Mouse (Mus musculus): ENCODE data around the gene Sntg2. TPM values are rescaled to one million over a fixed set of nuclear protein-coding genes. Genes with fewer than 3 reads are reported as not detected.
A peak's percentile ranks its signal among the peaks of the same experiment; 100 is the strongest.

Gene Sntg2
- polyA plus RNA-seq, 1 experiment from 2014 or later = 0.94 TPM

DNA sequence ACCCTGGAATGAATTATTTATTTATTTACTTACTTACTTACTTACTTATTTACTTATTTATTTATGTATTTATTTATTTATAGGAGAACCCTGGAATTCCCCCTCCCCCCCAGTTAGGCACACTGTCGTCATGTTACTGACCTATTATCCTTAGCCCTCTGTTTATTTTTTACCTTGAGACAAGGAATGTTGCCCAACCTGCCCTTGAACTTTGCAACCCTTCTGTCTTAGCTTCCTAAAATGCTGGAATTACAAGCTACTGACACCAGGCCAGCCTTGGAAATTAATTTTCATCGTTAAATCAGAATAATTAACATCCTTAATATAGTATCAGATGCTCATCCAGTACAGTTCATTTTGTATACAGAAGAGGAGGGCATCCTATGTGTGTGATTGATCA lies 10.9 kb downstream of the Sntg2 start:
- 81% methylated on average over 2 of the region's 2 CpGs for WGBS
- Histone ChIP-seq H3K27me3 (ENCODE audit: control insufficient read depth, insufficient read depth, low read length) (no peaks in the 10 kb centered on the region), H3K27ac (ENCODE audit: low read depth, low read length) (no peak overlapping the region), H3K9ac (ENCODE audit: low read length) (no peak overlapping the region), H3K4me2 (ENCODE audit: low read depth) (no peak overlapping the region), H3K36me3 (ENCODE audit: control insufficient read depth, insufficient read depth, low read length) (no peaks in the 10 kb centered on the region), H3K9me3 (ENCODE audit: control insufficient read depth, low read length) (no peaks in the 10 kb centered on the region), H3K4me3 (ENCODE audit: low read depth, low read length) (no peak overlapping the region), H3K4me1 (ENCODE audit: control insufficient read depth, insufficient read depth, low read length) (no peaks in the 10 kb centered on the region)
- ATAC-seq (ENCODE audit: insufficient read depth, low FRiP score, low TSS enrichment) (no peak), DNase-seq (ENCODE audit: low spot score) (no peak)

DNA sequence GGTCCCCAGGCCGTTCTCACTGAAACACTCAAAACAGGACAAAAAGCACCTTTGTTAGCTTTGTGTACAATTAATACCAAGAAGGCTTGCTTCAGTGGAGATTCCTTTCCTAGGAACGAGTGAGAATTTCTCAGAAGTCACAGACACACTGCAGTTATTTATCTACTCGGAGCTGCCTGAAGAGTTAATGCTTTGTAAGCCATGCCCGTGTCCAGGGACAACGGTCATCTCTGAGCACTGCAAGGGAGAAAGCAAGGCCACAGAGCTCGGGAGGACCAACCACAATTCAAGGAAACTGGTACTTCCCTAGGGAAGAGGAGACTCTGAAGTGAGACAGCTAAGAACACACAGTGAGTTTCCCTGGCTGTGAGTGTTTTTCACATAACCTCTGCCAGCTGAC lies 15.5 kb downstream of the Sntg2 start:
- no peak overlapping the region for H3K4me2 ChIP-seq (ENCODE audit: low read depth)
- H3K36me3 ChIP-seq (ENCODE audit: control insufficient read depth, insufficient read depth, low read length) = no peaks in the 10 kb centered on the region
- no peaks in the 10 kb centered on the region for H3K9me3 ChIP-seq (ENCODE audit: control insufficient read depth, low read length)
- ATAC-seq (ENCODE audit: insufficient read depth, low FRiP score, low TSS enrichment) (no peak), DNase-seq (ENCODE audit: low spot score) (no peak)
- no peaks in the 10 kb centered on the region for H3K4me1 ChIP-seq (ENCODE audit: control insufficient read depth, insufficient read depth, low read length)
- WGBS = 57% methylated on average over 6 of the region's 6 CpGs
- no peak overlapping the region for H3K4me3 ChIP-seq (ENCODE audit: low read depth, low read length)
- no peak overlapping the region for H3K9ac ChIP-seq (ENCODE audit: low read length)
- H3K27ac ChIP-seq (ENCODE audit: low read depth, low read length) = no peak overlapping the region
- H3K27me3 ChIP-seq (ENCODE audit: control insufficient read depth, insufficient read depth, low read length) = no peaks in the 10 kb centered on the region

DNA sequence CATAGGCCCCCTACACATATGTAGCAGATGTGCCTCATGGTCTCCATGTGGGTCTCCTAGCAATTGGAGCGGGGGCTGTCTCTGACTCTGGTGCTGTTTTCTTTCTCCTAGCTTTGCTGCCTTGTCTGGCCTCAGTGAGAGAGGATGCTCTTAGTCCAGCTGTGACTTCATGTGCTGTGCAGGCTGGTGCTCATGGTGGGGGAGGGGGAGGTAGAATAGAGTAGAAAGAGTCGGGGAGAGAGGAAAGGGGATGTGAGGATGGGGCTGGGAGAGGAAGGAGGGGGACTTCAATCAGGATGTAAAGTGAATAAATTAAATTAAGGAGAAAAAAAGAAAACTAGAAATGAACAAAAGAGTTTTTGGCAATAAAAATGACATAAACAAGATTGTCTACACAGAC lies 20.8 kb downstream of the Sntg2 start:
- Histone ChIP-seq H3K9me3 (ENCODE audit: control insufficient read depth, low read length) (no peaks in the 10 kb centered on the region), H3K4me3 (ENCODE audit: low read depth, low read length) (no peak overlapping the region), H3K36me3 (ENCODE audit: control insufficient read depth, insufficient read depth, low read length) (no peaks in the 10 kb centered on the region), H3K9ac (ENCODE audit: low read length) (no peak overlapping the region), H3K4me2 (ENCODE audit: low read depth) (no peak overlapping the region), H3K27me3 (ENCODE audit: control insufficient read depth, insufficient read depth, low read length) (no peaks in the 10 kb centered on the region), H3K27ac (ENCODE audit: low read depth, low read length) (no peak overlapping the region), H3K4me1 (ENCODE audit: control insufficient read depth, insufficient read depth, low read length) (no peaks in the 10 kb centered on the region)
- DNase-seq (ENCODE audit: low spot score) (no peak), ATAC-seq (ENCODE audit: insufficient read depth, low FRiP score, low TSS enrichment) (no peak)
- 49% methylated on average over 2 of the region's 2 CpGs for WGBS

DNA sequence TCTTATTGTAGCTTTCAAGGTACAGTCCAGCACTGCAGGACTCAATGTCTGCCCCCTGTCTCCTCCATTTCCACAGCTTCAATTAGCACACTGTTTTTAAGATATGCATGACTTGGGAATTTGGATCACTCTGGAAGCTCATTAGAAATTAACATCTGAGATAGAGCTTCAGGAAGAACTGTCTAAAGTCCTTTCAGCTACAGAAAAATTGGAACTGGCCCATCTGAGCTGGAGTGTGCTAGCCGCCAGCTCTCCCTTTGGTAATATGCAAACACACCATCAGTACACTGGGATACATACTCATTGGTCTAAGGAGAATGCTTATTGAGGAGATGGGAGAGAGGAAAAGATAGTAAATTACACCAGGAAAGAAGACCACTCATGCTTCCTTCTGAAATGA lies 25.1 kb downstream of the Sntg2 start:
- H3K4me3 ChIP-seq (ENCODE audit: low read depth, low read length) = no peak overlapping the region
- DNase-seq (ENCODE audit: low spot score) = no peak
- no peaks in the 10 kb centered on the region for H3K4me1 ChIP-seq (ENCODE audit: control insufficient read depth, insufficient read depth, low read length)
- no peaks in the 10 kb centered on the region for H3K36me3 ChIP-seq (ENCODE audit: control insufficient read depth, insufficient read depth, low read length)
- no peak for ATAC-seq (ENCODE audit: insufficient read depth, low FRiP score, low TSS enrichment)
- H3K27ac ChIP-seq (ENCODE audit: low read depth, low read length) = no peak overlapping the region
- H3K4me2 ChIP-seq (ENCODE audit: low read depth) = no peak overlapping the region
- WGBS = 87% methylated on average over 1 of the region's 1 CpGs
- H3K9me3 ChIP-seq (ENCODE audit: control insufficient read depth, low read length) = no peaks in the 10 kb centered on the region
- no peaks in the 10 kb centered on the region for H3K27me3 ChIP-seq (ENCODE audit: control insufficient read depth, insufficient read depth, low read length)
- H3K9ac ChIP-seq (ENCODE audit: low read length) = no peak overlapping the region

DNA sequence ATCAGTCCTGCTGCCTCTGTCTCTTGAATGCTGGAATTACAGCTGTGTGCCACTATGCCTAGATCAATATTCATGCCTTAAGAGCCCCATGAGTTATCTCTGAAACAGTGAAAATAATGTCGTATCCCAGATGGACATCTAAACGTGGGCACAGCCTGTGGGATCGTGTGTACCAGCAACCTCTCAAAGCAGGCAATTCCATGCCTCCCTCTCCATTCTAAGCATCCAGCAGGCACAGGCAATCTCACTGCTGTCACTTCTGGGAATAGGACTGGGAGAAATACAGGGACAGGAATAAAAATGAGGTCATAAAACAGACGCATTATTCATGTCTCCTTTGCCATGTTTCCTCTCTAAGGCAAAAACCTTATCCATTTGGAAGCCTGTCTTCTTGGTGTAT lies 25.9 kb downstream of the Sntg2 start:
- no peaks in the 10 kb centered on the region for H3K9me3 ChIP-seq (ENCODE audit: control insufficient read depth, low read length)
- H3K4me2 ChIP-seq (ENCODE audit: low read depth) = no peak overlapping the region
- 85% methylated on average over 4 of the region's 4 CpGs for WGBS
- H3K4me1 ChIP-seq (ENCODE audit: control insufficient read depth, insufficient read depth, low read length) = no peaks in the 10 kb centered on the region
- H3K27ac ChIP-seq (ENCODE audit: low read depth, low read length) = no peak overlapping the region
- no peak overlapping the region for H3K9ac ChIP-seq (ENCODE audit: low read length)
- H3K36me3 ChIP-seq (ENCODE audit: control insufficient read depth, insufficient read depth, low read length) = no peaks in the 10 kb centered on the region
- no peak for ATAC-seq (ENCODE audit: insufficient read depth, low FRiP score, low TSS enrichment)
- H3K4me3 ChIP-seq (ENCODE audit: low read depth, low read length) = no peak overlapping the region
- DNase-seq (ENCODE audit: low spot score) = no peak
- H3K27me3 ChIP-seq (ENCODE audit: control insufficient read depth, insufficient read depth, low read length) = no peaks in the 10 kb centered on the region

DNA sequence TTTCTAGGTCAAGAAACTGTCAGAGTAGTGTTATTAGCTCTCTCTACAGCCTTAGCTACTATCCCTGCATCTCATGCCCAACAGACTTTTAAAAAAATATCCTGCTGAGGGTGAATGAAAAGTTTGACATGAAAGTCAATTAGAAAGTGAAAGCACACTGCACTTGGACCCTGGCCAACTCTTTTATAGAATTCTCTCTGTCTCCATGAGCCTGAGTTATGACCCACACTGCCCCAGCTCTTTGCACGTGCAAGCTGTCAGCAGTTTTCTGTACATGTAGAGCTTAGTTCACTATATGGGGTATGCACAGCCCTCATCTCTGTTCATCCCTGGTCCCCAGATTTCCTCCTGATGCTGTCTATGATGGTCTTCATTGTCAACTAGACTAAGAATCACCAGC lies 28.4 kb downstream of the Sntg2 start:
- DNase-seq (ENCODE audit: low spot score) (peak; percentile 38), ATAC-seq (ENCODE audit: insufficient read depth, low FRiP score, low TSS enrichment) (no peak)
- no peak overlapping the region for H3K27ac ChIP-seq (ENCODE audit: low read depth, low read length)
- H3K4me1 ChIP-seq (ENCODE audit: control insufficient read depth, insufficient read depth, low read length) = no peaks in the 10 kb centered on the region
- 30% methylated on average over 1 of the region's 1 CpGs for WGBS
- no peaks in the 10 kb centered on the region for H3K9me3 ChIP-seq (ENCODE audit: control insufficient read depth, low read length)
- no peak overlapping the region for H3K4me2 ChIP-seq (ENCODE audit: low read depth)
- H3K36me3 ChIP-seq (ENCODE audit: control insufficient read depth, insufficient read depth, low read length) = no peaks in the 10 kb centered on the region
- no peaks in the 10 kb centered on the region for H3K27me3 ChIP-seq (ENCODE audit: control insufficient read depth, insufficient read depth, low read length)
- H3K9ac ChIP-seq (ENCODE audit: low read length) = no peak overlapping the region
- no peak overlapping the region for H3K4me3 ChIP-seq (ENCODE audit: low read depth, low read length)

DNA sequence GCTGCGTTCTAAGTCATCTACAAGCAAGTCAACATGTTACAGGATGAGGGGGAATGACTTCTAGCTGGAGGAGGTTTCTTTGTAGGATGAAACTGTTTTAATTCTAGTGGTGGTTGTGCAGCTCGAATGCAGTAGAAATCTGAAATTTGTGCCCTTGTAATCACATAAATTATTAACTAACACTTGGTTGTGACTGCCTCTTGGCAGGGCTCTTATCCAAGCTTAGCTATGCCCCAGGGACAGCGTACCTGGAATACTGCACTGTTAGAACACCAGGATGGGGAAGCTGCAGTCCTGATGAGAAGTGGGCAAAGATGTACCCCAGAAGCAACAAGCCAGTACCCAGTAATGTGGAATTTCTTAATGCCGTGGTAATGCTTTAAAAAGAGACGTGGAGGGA lies 36.9 kb downstream of the Sntg2 start:
- Histone ChIP-seq H3K27me3 (ENCODE audit: control insufficient read depth, insufficient read depth, low read length) (no peaks in the 10 kb centered on the region), H3K36me3 (ENCODE audit: control insufficient read depth, insufficient read depth, low read length) (no peaks in the 10 kb centered on the region), H3K27ac (ENCODE audit: low read depth, low read length) (no peak overlapping the region), H3K9ac (ENCODE audit: low read length) (no peak overlapping the region), H3K4me1 (ENCODE audit: control insufficient read depth, insufficient read depth, low read length) (no peaks in the 10 kb centered on the region), H3K4me2 (ENCODE audit: low read depth) (no peak overlapping the region), H3K9me3 (ENCODE audit: control insufficient read depth, low read length) (no peaks in the 10 kb centered on the region), H3K4me3 (ENCODE audit: low read depth, low read length) (no peak overlapping the region)
- ATAC-seq (ENCODE audit: insufficient read depth, low FRiP score, low TSS enrichment) (no peak), DNase-seq (ENCODE audit: low spot score) (no peak)
- 83% methylated on average over 5 of the region's 5 CpGs for WGBS

DNA sequence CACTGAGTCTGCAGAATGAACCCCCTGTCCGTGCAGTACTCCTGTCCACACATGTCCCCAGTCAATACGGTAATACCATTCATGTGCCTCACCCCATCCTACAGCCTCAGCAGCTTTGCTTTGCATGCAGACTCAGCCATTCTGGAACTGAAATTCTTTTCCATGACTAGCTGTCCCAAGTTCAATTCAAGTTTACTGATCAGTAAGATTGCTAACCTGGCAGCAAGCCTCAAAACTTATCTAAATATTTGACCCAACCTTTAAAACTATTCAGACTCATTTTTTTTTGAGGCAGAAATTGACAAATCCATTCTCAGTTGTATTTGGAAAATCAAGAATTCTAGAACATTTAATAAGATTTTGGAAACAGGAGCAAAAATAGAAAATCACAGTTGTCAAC lies 38.7 kb downstream of the Sntg2 start:
- 91% methylated on average over 2 of the region's 2 CpGs for WGBS

DNA sequence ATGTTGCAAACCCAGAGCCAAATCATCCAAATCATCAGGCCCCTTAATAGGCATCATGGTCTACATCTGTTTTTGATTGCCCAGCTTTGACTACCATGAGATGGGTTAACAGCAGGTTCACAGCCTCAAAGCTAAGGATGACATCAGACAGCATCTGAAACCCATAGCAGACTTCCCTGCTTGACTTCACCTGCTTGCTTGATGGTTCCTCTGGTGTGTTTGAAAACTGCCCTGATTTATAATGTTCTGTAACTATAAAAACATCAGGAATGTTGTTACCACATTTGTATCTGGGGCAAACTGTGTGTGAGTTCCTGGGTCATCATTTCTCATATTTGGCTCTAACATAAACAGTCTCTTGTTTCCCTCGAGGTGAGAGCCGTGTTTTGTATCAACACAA lies 55.2 kb downstream of the Sntg2 start:
- Histone ChIP-seq H3K4me2 (ENCODE audit: low read depth) (no peak overlapping the region), H3K27me3 (ENCODE audit: control insufficient read depth, insufficient read depth, low read length) (no peaks in the 10 kb centered on the region), H3K4me1 (ENCODE audit: control insufficient read depth, insufficient read depth, low read length) (no peaks in the 10 kb centered on the region), H3K9me3 (ENCODE audit: control insufficient read depth, low read length) (no peaks in the 10 kb centered on the region), H3K9ac (ENCODE audit: low read length) (no peak overlapping the region), H3K36me3 (ENCODE audit: control insufficient read depth, insufficient read depth, low read length) (no peaks in the 10 kb centered on the region), H3K4me3 (ENCODE audit: low read depth, low read length) (no peak overlapping the region), H3K27ac (ENCODE audit: low read depth, low read length) (no peak overlapping the region)
- DNase-seq (ENCODE audit: low spot score) = no peak
- ATAC-seq (ENCODE audit: insufficient read depth, low FRiP score, low TSS enrichment) = no peak
- 38% methylated on average over 2 of the region's 2 CpGs for WGBS

More for the DNA sequence above, 38.7 kb downstream of the Sntg2 start:
- Histone ChIP-seq H3K9me3 (ENCODE audit: control insufficient read depth, low read length) (no peaks in the 10 kb centered on the region), H3K27ac (ENCODE audit: low read depth, low read length) (no peak overlapping the region), H3K27me3 (ENCODE audit: control insufficient read depth, insufficient read depth, low read length) (no peaks in the 10 kb centered on the region), H3K4me1 (ENCODE audit: control insufficient read depth, insufficient read depth, low read length) (no peaks in the 10 kb centered on the region), H3K36me3 (ENCODE audit: control insufficient read depth, insufficient read depth, low read length) (no peaks in the 10 kb centered on the region), H3K4me3 (ENCODE audit: low read depth, low read length) (no peak overlapping the region), H3K4me2 (ENCODE audit: low read depth) (no peak overlapping the region), H3K9ac (ENCODE audit: low read length) (no peak overlapping the region)
- no peak for ATAC-seq (ENCODE audit: insufficient read depth, low FRiP score, low TSS enrichment)
- no peak for DNase-seq (ENCODE audit: low spot score)
